Mouse (Mus musculus) layer of hippocampus, postnatal 25 days (tissue): Measurements from ENCODE around the gene Tsc22d4. TPM values are rescaled to one million over a fixed set of nuclear protein-coding genes. Genes with fewer than 3 reads are reported as not detected.
"Not testable (repeated sequence)": the region's sequence is repeated elsewhere in the genome, so short reads cannot be mapped to it uniquely, and the experiment has no call there.

Experiments
- DNase-seq, 2 experiments: peaks; one replicate each; pipeline ENCODE4 v3.0.0; 2022; ENCODE audit warnings: mixed read lengths in 2 of 2, low spot score in 1 of 2; ENCODE audit errors: extremely low spot score in 1 of 2
- total RNA-seq, 2 experiments: library from RNA; stranded (reverse); gene quantifications; 2 replicates each; pipeline ENCODE4 v1.2.3; 2021

The Tsc22d4 gene
- total RNA-seq, 2 experiments from 2014 or later: 203 to 214 TPM

GRCm38 (mm10) chr5:137741023-137741931 is 4.3 kb upstream of the Tsc22d4 start, which contains the start of gene Nyap1:
Gene Nyap1, minus strand, starts transcription at chr5:137741607.
- peak; percentile 89 for DNase-seq

DNA sequence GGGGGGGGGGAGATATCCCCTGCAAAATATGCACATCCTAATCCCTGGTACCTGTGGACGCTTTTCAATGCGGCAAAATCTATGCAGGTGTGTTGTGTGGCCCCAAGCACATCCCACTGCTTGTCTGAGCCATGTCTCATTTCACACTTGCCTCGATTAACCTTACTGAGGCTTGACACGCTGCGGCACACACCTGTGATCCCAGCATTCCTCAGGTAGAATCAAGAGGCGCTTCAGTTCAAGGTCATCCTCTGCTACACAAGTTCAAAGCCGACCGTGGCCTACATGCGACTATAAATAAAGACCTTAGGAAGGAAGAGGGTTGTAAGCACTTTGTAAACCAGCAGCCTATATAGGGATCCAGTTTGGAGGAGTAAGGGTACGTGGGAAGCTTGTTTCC is 3.5 kb upstream of the Tsc22d4 start:
- DNase-seq: no peak

DNA sequence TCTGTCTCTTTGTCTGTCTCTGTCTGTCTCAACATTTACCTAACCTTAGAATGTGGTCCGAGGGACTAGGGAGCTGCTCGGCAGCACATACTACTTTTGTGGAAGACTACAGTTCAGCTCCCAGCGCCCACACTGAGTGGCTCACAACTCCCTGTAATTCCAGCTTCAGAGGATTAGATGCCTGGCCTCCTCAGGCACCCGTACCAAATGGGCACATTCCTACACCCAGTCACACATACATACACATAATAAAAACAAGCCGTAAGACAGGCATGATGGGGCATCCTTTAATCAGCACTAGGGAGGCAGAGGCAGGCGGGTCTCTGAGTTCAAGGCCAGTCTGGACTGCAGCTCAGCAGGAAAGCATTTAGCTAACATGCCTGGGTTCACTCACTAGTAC is 2.7 kb upstream of the Tsc22d4 start:
- no peak for DNase-seq

- no peak for DNase-seq
These were observed 1.3 kb upstream of the Tsc22d4 start for GRCm38 (mm10) chr5:137744197-137744596.

DNA sequence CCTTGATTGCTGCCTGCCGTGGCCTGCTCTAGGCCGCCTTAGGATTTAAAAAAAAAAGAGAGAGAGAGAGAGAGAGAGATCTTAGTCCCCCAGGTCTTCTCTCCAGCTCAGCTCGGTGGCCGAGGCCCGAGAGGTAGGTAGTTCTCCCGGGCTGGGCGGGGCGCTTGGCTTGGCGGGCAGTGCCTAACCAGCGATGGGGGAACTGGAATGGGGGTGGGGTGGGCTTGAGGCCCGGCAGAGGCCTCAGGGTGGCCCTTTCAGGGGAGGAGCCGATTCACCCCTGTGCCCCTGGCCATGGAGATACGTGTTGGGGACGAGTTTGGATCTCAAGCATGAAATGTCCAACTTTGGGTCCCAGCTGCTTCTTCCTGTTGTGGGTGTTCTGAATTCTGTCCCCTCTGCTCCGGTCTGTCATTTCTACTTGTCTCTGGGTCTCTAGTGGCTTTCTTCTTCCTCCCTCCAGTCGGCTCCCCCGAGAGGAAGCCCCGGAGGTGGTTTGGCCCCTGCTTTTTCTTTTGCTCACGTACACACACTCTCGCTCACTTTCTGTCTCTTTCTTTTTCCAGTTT is 836 bp downstream of the Tsc22d4 start:
- no peak for DNase-seq

DNA sequence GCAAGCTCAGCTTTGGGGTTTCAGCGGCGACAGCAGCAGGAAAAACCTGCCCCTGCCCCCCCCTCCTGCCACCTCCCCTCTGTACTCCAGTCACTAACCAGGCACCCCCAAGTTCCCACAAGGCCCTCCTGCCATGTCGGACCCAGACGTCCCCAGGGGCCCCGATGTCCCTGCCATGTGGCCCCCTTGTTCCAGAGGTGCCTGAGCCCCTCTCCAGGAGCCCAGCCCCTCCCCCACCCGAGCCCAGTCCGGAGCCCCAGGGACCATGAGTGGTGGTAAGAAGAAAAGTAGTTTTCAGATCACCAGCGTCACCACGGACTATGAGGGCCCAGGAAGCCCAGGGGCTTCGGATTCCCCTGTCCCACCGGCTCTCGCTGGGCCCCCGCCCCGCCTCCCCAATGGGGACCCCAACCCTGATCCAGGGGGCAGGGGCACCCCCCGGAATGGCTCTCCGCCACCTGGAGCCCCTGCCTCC is 1.4 kb downstream of the Tsc22d4 start:
- no peak for DNase-seq

GRCm38 (mm10) chr5:137747326-137747961 is 1.9 kb downstream of the Tsc22d4 start:
- no peak for DNase-seq

DNA sequence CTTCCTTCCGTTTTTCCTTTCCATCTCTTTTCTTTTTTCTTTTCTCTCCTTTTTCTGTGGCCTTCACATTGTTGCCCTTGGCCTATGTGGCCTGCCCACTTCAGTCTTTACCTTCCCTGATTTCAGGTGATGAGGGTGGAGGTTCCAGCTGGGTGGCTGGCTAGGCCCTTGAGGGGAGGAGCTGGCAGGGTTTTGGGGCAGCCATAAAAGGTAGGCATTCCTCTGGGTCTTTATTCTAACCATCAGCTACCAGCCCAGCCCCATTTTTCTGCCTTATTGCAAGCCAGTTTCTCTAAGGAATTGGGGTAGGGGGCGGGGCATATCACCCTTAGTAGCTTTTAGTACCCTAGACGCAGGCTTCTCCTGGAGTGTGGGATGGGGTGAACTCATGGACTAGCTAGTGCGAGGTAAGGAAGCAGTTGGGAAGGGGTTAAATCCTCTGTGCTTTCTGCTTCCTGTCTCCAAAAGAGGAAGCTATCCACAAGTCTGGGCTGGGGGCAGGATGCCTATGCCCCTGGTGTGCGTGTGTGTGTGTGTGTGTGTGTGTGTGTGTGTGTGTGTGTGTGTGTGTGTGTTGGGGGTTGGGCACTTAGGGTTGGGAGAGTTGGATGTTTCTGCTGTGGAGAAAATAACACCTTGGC is 2.7 kb downstream of the Tsc22d4 start:
- DNase-seq: no peak

GRCm38 (mm10) chr5:137749196-137749836 is 3.8 kb downstream of the Tsc22d4 start:
- DNase-seq: no peak

DNA sequence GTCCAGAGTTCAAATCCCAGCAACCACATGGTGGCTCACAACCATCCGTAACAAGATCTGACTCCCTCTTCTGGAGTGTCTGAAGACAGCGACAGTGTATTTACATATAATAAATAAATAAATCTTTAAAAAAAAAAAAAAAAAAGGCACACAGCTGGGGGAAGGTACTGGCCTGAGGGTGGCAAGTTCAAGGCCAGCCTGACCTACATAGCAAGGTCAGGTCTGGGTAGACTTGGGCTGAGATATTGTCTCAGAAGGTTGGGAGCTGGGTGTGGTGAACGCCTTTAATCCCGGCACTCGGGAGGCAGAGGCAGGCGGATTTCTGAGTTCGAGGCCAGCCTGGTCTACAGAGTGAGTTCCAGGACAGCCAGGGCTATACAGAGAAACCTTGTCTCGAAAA is 4.7 kb downstream of the Tsc22d4 start:
- not testable (repeated sequence) for DNase-seq

DNA sequence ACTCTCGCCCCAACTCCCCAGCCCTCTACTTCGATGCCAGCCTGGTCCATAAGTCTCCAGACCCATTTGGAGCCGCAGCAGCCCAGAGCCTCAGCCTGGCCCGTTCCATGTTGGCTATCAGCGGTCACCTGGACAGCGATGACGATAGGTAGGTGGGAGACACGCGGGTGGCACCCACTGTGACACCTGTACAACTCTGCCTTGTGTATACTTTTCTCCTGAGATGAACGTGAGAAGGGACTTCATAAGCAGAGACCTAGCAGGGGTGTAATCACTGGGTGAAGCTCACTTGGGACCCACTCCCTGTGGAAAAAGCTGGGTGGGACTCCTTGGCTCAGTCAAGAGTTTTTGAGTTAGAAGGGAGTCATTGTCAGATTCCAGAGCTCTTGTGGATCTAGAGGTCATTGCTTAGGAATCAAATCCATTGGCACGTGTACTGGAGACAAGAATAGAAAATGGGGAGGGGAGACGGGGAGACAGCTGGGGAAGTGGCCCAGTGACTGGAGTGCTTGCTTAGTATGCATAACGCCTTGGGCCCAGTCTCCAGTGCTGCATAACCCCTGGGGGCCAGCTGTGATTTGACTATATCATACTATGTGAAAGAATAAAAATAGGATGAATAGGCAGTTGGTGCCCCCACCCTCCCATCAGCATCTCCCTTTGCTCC is 5.8 kb downstream of the Tsc22d4 start:
- DNase-seq: no peak

DNA sequence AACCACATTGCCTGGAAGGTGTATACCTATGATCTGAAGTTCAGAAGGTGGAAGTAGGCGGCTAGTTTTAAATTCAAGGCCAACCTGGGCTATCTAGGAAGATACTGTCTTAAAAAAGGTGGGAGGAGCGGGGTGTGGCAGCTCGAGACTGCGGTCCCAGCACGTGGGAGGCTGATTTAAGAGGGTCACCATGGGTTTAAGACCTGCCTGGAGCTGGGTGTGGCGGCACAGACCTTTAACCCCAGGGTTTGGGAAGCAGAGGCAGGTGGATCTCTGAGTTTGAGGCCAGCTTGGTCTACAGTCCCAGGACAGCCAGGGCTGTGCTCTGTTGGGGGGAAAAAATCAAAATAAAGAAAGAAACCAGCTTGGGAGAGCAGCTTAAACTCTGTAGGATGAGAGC is 6.5 kb downstream of the Tsc22d4 start:
- DNase-seq: no peak

DNA sequence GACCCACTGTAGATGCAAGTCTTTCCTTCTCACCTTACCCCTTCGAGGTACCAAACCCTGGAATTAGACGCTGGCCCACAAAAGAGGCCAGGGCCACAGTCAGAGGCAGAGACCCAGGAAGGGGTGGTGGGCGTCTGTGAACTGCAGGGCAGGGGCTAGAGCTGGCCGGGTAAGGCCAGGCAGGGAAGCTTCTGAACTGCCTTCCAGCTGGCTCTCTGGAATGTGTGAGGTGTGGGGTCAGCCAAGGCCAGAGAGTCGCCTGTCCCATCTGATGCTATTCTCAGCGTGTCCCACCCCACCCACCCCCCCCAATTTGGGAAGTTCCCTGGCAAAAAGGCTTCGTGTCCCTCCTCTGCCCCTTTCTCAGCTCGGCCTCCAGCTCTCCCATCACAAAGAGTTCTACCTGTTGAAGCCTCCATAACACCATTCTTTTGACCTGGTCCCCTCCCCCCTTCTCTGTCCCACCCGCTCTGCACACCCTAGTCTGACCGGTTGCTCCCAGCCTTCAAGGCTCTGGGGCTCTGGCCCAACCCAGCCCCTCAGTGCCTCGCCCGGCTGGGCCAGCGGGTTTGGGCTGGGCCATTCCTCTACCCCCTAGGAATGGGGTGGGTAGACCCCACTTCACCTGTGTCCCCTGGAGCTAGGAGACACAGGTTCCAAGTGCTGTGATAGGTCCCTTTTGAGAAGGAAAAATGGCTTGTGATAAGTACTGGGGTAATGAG is 7.7 kb downstream of the Tsc22d4 start:
- no peak for DNase-seq

DNA sequence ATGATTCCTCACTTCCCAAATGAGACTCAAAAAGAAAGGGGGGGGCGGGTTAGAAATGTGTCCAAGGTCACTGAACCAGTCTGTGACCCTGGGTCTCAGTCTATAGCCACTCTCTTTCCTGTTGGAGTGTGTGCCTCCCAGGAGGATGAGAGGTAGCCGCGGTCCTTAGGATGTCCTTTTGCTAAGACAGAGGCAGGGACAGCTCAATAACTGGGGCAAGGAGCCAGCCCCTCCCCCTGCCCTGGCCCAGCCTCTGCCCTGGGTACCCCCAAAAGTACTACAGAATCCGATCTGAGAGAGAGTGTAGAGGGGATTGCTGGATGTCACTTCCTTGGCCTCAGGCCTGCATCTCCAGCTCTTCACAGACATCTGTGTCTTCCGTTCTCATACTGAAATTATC is 9.9 kb downstream of the Tsc22d4 start:
- DNase-seq: no peak

- DNase-seq: no peak
These were observed 10.6 kb downstream of the Tsc22d4 start for GRCm38 (mm10) chr5:137756106-137756505.

DNA sequence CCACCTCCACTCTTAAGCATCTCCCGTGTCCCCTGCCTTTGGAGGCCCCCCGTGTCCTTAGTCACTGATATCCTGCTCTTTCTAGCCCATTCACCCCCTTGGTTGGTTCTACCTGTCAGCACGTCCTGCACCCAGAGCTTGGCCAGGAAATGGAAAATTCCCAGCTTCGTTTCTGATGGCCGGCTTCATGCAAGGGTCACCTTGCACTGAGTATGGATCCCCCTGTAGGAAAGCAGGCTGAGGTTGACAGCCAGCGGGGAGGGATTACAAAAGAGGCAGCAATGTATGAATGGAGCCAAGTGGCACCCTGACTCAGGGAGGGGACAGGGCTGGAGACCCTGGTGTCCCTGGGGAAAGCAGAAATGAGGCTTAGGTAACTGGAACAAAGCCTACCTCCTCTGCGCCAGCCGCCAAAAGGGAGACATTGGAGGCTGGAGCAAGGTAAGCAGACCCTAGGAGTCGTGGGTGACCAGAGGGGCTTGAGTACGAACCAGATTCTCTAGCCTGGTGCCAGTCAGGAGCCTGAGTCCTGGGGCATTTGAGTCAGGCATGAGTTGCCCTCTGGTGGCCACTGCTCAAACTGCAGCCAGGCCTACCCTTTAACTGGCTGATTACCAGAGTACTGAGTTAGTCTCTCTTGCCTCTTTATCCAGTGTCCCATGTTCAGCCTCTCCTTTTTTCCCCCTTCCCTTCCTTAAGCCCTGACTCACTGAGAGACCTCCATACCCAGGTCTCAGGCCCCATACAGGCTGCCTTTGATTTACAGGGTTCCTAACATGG is 11.5 kb downstream of the Tsc22d4 start:
- peak; percentile 81 to 96 for DNase-seq

GRCm38 (mm10) chr5:137757887-137758286 is 12.4 kb downstream of the Tsc22d4 start:
- peak; percentile 59 to 72 for DNase-seq

GRCm38 (mm10) chr5:137758921-137759534 is 13.5 kb downstream of the Tsc22d4 start:
- no peak for DNase-seq
